Mouse (Mus musculus) hindbrain, embryonic 10.5 days (tissue): ENCODE data around the gene Sez6l. TPM values are rescaled to one million over a fixed set of nuclear protein-coding genes. Genes with fewer than 3 reads are reported as not detected.

Experiments used
- DNase-seq: peaks from one replicate; pipeline ENCODE4 v3.0.0-alpha.2; 2017; ENCODE audit warnings: low spot score
- H3K27ac ChIP-seq: fragments of 300-500 bp; sonication (generic); 2 replicates; pipeline ENCODE4 v1.5.1; 2016; ENCODE audit warnings: mild to moderate bottlenecking, moderate library complexity
- H3K27me3 ChIP-seq: fragments of 300-500 bp; sonication (generic); 2 replicates; pipeline ENCODE4 v1.6.1; 2016; ENCODE audit warnings: mild to moderate bottlenecking; ENCODE audit not compliant: poor library complexity, insufficient read depth, severe bottlenecking
- H3K36me3 ChIP-seq: fragments of 300-500 bp; sonication (generic); 2 replicates; pipeline ENCODE4 v1.6.1; 2016; ENCODE audit warnings: mild to moderate bottlenecking, moderate library complexity
- H3K4me1 ChIP-seq: fragments of 300-500 bp; sonication (generic); replicated peaks from 2 replicates; pipeline ENCODE4 v1.6.1; 2016; ENCODE audit warnings: mild to moderate bottlenecking
- H3K4me3 ChIP-seq: fragments of 300-500 bp; sonication (generic); 2 replicates; pipeline ENCODE4 v1.5.1; 2016; ENCODE audit warnings: mild to moderate bottlenecking, moderate library complexity
- H3K9me3 ChIP-seq: fragments of 300-500 bp; sonication (generic); 2 replicates; pipeline ENCODE4 v1.6.1; 2016; ENCODE audit warnings: mild to moderate bottlenecking, moderate library complexity
- WGBS: fragments of 180-500 bp; shearing (Covaris S2); methylation state at CpG from one replicate; pipeline ENCODE4 v1.1.7; 2016; 5-methylcytosine and 5-hydroxymethylcytosine counted together
- polyA plus RNA-seq: library from polyadenylated mRNA; unstranded; fragments of >200 nt; fragmentation: Nextera tagmentation; extraction: Ambion mirVana; gene quantifications from 2 replicates; pipeline ENCODE4 v1.2.1, GENCODE M21; 2016

The Sez6l gene
- polyA plus RNA-seq, 1 experiment from 2014 or later = 6.0 TPM

DNA sequence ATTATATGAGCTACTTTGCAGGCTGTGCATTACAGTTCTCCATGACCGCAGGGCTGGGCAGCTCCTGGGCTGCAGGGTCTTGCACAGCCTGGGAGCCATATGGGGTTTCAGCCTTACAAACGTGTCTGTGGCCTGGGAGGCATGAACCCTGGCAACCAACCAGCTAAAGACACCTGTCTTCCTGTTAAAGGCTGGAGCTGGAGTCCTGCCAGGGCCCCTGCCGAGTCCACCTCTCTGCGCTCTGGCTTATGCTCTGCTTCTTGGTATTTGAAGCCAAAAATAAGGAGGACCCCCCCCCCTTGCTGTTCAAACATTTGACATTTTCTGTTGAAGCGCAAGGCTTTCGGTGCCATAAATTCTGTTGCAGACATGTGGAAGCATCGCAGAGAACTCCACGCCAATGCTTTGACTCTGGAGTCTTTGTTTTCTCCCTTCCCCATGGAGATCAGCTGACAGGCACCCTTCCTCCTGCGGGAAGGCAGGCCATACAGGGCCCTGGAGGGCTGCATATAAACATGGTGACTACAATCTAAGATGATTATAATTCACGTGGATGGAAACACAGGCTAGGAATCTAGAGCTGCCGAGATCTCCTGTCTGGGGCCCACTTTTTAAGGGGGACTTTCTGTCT lies 23.4 kb upstream of the Sez6l start:
- no peaks in the 10 kb centered on the region for H3K9me3 ChIP-seq
- H3K4me1 ChIP-seq = peaks cover 31% of the 10 kb centered on the region
- WGBS = 66% methylated on average over 11 of the region's 11 CpGs
- H3K4me3 ChIP-seq = no peak overlapping the region
- H3K27ac ChIP-seq = no peak overlapping the region
- no peak for DNase-seq
- H3K36me3 ChIP-seq = no peaks in the 10 kb centered on the region
- H3K27me3 ChIP-seq = 0 out of 2 replicates have a peak, but pooled peaks cover 5% of the 10 kb centered on the region

DNA sequence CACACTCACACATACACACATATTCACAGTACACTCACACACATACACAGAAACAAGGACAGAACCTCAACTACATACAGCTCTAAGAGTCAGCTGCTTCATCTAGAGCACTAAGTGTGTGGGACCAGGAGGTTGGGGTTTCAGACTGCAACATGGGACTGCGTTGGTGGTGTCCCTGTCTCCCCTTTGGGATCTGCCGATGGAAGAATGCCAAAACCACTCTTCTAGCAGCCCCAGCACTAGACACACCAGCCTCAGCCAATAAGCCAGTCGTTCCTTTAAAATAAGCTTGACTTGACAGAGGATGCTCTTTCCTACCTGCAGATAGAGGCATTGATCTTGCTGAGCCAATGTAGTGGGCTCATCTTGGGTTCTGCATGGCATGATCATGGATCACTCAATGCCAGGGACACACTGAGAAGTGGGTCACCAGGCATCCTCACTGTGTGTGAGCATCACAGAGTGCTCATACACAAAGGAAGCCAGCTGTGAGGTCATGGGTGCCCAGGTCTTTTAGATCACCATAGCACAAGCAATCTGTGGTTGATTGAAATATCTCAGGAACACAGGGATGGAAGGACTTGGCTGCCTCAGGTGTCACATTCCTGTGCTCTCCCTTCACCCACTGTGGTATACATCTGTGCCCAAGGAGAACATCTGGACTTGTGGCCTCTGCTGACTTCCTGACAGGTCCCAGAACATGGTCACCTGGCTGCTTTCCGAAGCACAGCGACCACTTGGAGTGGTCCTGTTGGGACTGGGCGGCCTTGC lies 22.7 kb upstream of the Sez6l start:
- no peaks in the 10 kb centered on the region for H3K36me3 ChIP-seq
- peaks cover 31% of the 10 kb centered on the region for H3K4me1 ChIP-seq
- no peak overlapping the region for H3K27ac ChIP-seq
- WGBS = 88% methylated on average over 6 of the region's 6 CpGs
- H3K9me3 ChIP-seq = no peaks in the 10 kb centered on the region
- 0 out of 2 replicates have a peak, but pooled peaks cover 5% of the 10 kb centered on the region for H3K27me3 ChIP-seq
- H3K4me3 ChIP-seq = no peak overlapping the region
- DNase-seq = no peak

DNA sequence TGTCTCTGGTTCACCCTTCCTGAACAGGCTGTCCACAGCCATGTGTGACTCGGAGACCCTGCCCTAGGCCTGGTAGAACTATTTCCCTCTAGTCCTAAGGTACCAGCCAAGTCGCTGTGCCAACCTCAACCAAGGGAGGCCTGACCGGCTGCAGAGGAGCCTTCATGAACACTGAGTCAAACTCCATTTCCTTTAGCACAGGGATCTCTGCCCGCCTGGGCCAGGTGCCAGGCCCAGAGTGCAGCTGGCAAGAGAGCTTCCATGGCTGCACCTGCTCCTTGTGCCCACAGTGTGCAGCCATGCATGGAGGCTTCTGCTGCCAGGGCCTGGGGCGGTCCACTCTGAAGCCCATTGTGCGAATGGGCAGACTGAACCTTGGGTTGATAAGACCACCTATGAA lies 20.9 kb upstream of the Sez6l start:
- DNase-seq = no peak
- Histone ChIP-seq H3K27ac (no peak overlapping the region), H3K9me3 (no peaks in the 10 kb centered on the region), H3K36me3 (no peaks in the 10 kb centered on the region), H3K4me1 (peaks cover 18% of the 10 kb centered on the region), H3K27me3 (0 out of 2 replicates have a peak, but pooled peaks cover 5% of the 10 kb centered on the region), H3K4me3 (no peak overlapping the region)
- 87% methylated on average over 6 of the region's 6 CpGs for WGBS

DNA sequence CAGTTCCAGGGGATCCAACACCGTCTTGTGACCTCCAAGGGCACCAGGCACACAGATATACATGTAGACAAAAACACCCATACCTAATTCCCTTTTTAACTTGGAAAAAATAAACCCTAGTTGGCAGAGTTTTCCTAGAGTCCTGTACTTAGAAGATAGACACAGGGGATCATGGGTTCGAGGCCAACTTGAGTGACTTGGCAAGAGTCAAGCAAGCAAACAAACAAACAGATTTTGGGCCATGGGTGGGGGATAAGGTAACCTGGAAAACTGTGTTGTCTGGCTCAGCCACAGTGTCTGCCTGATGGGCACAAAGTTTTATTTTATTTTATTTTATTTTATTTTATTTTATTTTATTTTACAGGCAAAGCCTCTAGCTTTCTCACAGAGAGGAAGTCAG lies 20.3 kb upstream of the Sez6l start:
- no peak overlapping the region for H3K27ac ChIP-seq
- no peaks in the 10 kb centered on the region for H3K9me3 ChIP-seq
- DNase-seq = no peak
- no peak overlapping the region for H3K4me3 ChIP-seq
- peaks cover 5% of the 10 kb centered on the region; the same call in 1 of the 2 replicates for H3K27me3 ChIP-seq
- H3K4me1 ChIP-seq = peaks cover 18% of the 10 kb centered on the region
- WGBS = 91% methylated on average over 2 of the region's 2 CpGs
- no peaks in the 10 kb centered on the region for H3K36me3 ChIP-seq

DNA sequence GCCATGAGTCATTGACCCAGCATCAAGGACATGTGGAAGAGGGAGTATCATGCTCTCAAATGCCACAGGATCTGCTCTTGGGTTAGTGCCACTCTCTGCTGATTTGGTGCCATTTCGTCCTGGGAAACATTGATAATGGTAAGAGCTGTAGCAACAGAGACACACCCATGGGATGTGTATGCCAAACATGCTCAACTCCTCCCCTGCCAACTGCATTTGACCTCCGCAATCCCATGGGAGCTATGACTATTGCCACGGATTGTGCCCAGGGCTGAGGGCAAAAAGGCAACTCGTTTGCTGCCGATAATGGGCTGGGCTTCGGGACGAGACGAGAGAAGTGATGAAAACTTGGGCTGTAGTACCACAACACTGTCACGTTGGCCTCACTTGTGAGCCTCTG lies 19.7 kb upstream of the Sez6l start:
- peaks cover 18% of the 10 kb centered on the region for H3K4me1 ChIP-seq
- no peak overlapping the region for H3K27ac ChIP-seq
- WGBS = 88% methylated on average over 9 of the region's 9 CpGs
- H3K27me3 ChIP-seq = peaks cover 5% of the 10 kb centered on the region; the same call in 1 of the 2 replicates
- no peak overlapping the region for H3K4me3 ChIP-seq
- no peaks in the 10 kb centered on the region for H3K36me3 ChIP-seq
- DNase-seq = no peak
- H3K9me3 ChIP-seq = no peaks in the 10 kb centered on the region

DNA sequence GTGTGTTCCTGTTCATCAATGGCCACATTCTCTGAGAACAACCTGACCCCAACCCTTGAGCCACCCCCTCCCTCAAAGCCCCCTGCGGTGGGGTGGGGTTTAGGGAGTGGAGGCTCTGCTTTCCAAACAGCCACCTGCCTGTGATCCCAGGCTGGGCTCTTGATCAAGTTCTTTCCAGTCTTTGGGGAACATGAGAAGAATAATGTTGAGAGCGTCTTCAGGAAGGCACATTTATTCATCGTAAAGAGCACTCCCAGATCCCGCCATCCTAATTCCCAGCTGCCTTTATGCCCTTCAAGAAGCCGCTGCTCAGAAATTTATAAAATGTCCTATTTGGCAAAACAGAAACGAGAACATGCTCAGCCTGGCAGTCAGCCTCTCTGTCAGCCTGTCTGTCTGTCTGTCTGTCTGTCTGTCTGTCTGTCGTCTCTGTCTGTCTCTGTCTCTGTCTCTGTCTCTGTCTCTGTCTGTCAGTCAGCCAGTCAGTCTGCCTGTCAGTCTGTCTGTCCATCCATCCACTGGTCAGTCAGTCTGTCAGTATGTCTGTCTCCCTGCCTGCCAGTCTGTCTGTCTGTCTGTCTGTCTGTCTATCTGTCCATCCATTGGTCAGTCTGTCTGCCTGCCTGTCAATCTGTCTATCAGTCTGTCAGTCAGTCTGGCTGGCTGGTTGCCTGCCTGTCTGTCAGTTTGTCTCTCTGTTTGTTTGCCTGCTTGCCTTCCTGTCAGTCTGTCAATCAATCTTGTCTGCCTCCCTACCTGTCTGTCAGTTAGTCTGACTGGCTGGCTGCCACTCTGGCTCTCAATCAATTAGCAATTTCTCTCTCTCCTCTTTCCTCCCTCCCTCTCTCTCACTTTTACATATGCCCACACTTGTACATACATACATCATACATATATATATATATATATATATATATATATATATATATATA lies 19.0 kb upstream of the Sez6l start:
- DNase-seq = no peak
- Histone ChIP-seq H3K27me3 (peaks cover 5% of the 10 kb centered on the region; the same call in 1 of the 2 replicates), H3K27ac (no peak overlapping the region; the same call in 1 of the 2 replicates), H3K4me1 (peaks cover 18% of the 10 kb centered on the region), H3K36me3 (no peaks in the 10 kb centered on the region), H3K9me3 (no peaks in the 10 kb centered on the region), H3K4me3 (no peak overlapping the region)
- WGBS = 75% methylated on average over 7 of the region's 7 CpGs

DNA sequence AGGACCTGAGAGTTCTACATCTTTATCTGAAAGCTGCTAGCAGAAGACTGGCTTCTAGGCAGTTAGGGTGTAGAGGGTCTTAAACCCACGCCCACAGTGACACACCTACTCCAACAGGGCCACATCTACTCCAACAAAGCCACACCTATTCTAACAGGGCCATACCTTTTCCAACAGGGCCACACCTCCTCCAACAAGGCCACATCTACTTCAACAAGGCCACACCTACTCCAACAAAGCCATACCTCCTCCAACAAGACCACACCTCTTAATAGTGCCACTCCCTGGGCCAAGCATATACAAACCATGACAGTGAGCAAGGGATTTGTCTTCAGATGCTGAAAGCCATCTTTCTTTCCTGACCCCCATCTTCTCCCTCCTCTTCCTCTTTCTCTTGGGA lies 14.7 kb upstream of the Sez6l start:
- 73% methylated on average over 1 of the region's 1 CpGs for WGBS

DNA sequence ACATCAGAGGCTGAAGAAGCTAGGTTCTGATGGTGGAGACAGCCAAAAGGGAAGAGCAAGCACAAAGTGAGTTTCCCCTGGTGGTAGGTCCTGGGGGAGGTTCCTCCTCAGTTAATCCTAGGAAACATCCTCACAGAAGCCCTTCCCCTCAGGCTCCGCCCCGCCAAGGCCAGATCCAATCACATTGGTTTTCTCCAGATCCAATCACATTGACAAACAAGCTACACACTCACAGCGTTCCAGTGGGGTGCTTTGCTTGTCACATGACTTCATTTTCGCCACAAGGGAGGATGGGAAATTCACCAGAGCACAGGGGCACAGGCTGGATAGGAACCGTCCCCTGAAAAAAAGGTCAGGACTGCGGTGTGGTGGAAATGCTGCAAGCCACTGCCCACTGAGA lies 9.1 kb upstream of the Sez6l start:
- no peak for DNase-seq

More for the DNA sequence above, 14.7 kb upstream of the Sez6l start:
- no peak for DNase-seq
- no peak overlapping the region for H3K27ac ChIP-seq
- no peaks in the 10 kb centered on the region for H3K9me3 ChIP-seq
- peaks cover 9% of the 10 kb centered on the region for H3K27me3 ChIP-seq
- no peak overlapping the region for H3K4me3 ChIP-seq
- H3K4me1 ChIP-seq = peaks cover 18% of the 10 kb centered on the region
- no peaks in the 10 kb centered on the region for H3K36me3 ChIP-seq

DNA sequence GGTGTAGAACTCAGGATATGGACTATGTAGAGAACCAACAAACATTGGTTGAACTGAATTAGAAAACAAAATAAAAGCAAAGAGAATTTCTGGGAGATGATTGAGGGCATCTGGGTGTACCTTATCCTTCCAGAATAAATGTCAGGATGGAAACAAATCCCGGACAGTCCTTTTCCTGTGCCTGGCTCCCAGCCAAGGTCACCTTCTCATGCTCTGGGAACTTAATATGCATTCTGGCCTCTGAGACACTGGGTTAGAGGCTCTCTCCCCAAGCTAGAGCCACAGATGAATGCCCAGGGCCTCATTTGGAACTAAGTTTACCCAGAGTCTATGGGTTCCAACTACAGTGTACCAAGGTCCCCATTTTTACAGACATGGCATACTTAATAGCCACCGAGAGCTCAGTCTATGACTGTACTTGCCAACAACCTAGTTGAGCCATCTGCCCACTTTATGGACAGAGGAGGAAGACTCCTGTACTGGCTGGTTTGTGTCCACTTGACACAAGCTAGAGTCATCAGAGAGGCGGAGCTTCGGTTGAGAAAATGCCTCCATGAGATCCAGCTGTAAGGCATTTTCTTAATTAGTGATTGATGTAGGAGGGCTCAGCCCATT lies 7.3 kb upstream of the Sez6l start:
- DNase-seq = no peak
- no peak overlapping the region for H3K27ac ChIP-seq
- H3K4me1 ChIP-seq = peaks cover 37% of the 10 kb centered on the region
- H3K9me3 ChIP-seq = no peaks in the 10 kb centered on the region
- 91% methylated on average over 4 of the region's 4 CpGs for WGBS
- H3K36me3 ChIP-seq = no peaks in the 10 kb centered on the region
- H3K27me3 ChIP-seq = peaks cover 55% of the 10 kb centered on the region
- no peak overlapping the region for H3K4me3 ChIP-seq

More for the DNA sequence above, 9.1 kb upstream of the Sez6l start:
- no peaks in the 10 kb centered on the region for H3K9me3 ChIP-seq
- no peak overlapping the region for H3K4me3 ChIP-seq
- H3K27me3 ChIP-seq = peaks cover 37% of the 10 kb centered on the region
- 0 out of 2 replicates have a peak overlapping the region, but pooled peaks have one; percentile 17 for H3K27ac ChIP-seq
- 43% methylated on average over 6 of the region's 6 CpGs for WGBS
- H3K36me3 ChIP-seq = no peaks in the 10 kb centered on the region
- peaks cover 33% of the 10 kb centered on the region for H3K4me1 ChIP-seq

DNA sequence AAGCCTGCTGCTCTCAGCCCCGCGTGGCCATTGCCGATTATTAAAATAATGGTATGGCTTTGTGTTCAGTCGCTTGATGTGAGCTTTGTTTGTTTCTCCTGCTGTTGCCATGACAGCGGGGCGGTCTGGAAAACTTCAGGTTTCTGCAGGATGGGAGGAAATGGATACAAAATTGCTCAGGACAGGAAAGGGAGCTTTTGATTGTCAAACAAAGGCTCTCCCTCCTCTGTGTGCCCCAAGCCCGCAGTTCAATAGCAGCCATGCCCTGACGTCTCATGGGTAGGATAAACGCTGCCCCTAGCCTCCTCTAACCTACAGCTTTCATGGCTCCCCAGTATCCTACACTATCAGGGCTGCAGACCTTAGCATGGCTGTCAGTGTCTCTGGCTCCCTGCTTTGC lies 6.3 kb upstream of the Sez6l start:
- DNase-seq = peak; percentile 39
- H3K4me3 ChIP-seq = no peak overlapping the region
- peak overlapping the region; percentile 57; the same call in 1 of the 2 replicates for H3K27ac ChIP-seq
- peaks cover 56% of the 10 kb centered on the region for H3K27me3 ChIP-seq
- no peaks in the 10 kb centered on the region for H3K36me3 ChIP-seq
- WGBS = 26% methylated on average over 9 of the region's 9 CpGs
- H3K4me1 ChIP-seq = peaks cover 38% of the 10 kb centered on the region
- H3K9me3 ChIP-seq = no peaks in the 10 kb centered on the region

DNA sequence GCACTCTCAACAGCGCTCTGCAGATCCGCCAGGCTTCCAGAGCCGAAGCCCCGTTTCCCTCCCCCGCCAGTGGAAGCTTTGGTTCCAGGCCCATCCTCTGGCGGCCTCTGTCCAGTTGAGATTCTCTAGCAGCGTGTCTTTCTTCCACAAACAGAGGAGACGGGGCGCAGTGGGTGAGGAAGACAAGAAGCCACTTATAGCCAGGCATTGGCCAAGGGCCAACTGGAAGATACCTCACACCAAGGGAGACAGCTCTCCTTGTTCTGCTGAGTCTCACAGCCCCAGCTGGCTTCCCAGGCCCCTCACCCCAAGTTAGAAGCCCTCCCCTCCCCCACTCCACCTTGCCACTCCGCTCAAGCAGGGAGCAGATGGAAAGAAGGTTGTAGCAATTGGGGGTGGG lies 765 bp upstream of the Sez6l start:
- WGBS = 9% methylated on average over 10 of the region's 10 CpGs
- no peaks in the 10 kb centered on the region for H3K36me3 ChIP-seq
- peak; percentile 25 for DNase-seq
- peak overlapping the region; percentile 54 for H3K4me3 ChIP-seq
- peak overlapping the region; percentile 54; the same call in 1 of the 2 replicates for H3K27ac ChIP-seq
- H3K27me3 ChIP-seq = peaks cover 100% of the 10 kb centered on the region
- H3K4me1 ChIP-seq = peaks cover 63% of the 10 kb centered on the region
- H3K9me3 ChIP-seq = no peaks in the 10 kb centered on the region

DNA sequence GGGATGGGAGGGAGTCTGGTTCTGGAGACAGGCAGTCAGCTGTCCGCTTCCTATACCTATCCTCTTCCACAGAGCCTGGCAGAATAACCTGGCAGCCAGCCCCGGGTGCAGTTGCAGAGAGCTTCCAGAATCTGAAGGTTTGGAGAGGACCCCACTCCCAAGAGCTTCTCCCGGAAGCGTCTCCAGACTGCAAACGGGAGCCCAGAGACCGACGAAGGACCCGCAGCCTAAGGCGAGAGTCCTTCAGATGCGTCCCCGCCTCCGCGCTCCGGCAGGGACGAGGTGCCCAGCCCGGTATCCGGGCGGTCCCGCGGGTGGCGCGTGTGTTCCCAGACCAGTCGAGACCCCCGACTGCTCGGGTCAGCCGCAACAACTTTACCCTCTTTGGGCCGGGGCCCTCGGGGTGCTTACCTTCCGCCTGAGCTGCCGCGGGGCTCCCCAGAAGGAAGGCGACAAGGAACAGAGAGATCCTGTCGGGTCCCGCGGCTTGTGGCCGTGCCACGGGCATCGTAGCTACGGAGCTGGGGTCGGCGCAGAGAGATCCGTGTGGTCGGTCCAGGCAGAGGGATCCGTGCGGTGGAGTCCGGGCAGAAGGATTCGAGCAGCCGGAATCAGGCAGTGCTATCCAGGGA lies 508 bp downstream of the Sez6l start:
- peak overlapping the region; percentile 54 for H3K4me3 ChIP-seq
- H3K27me3 ChIP-seq = peaks cover 99% of the 10 kb centered on the region
- H3K4me1 ChIP-seq = peaks cover 51% of the 10 kb centered on the region
- H3K27ac ChIP-seq = peak overlapping the region; percentile 54
- no peaks in the 10 kb centered on the region for H3K9me3 ChIP-seq
- H3K36me3 ChIP-seq = no peaks in the 10 kb centered on the region
- WGBS = 1% methylated on average over 48 of the region's 48 CpGs
- DNase-seq = peak; percentile 43
